In genomic region chr7:128460131-128460864, GRCm38 (mm10) we compare ENCODE assay signal across 8 mouse cellular contexts. TPM values are rescaled to one million over a fixed set of nuclear protein-coding genes. Genes with fewer than 3 reads are reported as not detected.
DNase-seq lines count a peak whose midpoint lies in the region; ATAC-seq lines count a peak whose summit lies in the region.

No protein-coding gene starts in this region.

- peak overlapping the region; percentile 98 for H3K27ac ChIP-seq in intestine, embryonic 15.5 days
- H3K27ac ChIP-seq in limb, embryonic 10.5 days = peak overlapping the region; percentile 97
- peak overlapping the region; percentile 88 for H3K27ac ChIP-seq in midbrain, embryonic 14.5 days (replicated peaks; ENCODE audit: low read depth, low read length)

- H3K27me3 ChIP-seq in intestine, embryonic 15.5 days (replicated peaks) = no peaks in the 10 kb centered on the region
- no peaks in the 10 kb centered on the region for H3K27me3 ChIP-seq in limb, embryonic 10.5 days (ENCODE audit: low read depth, poor library complexity, severe bottlenecking)
- no peaks in the 10 kb centered on the region for H3K27me3 ChIP-seq in midbrain, embryonic 14.5 days (ENCODE audit: control insufficient read depth, insufficient read depth, low read length)
- H3K27me3 ChIP-seq in splenic B cell, adult 2 months (ENCODE audit: control insufficient read depth, insufficient read depth, low read length, poor library complexity, severe bottlenecking) = no peaks in the 10 kb centered on the region

- WGBS in intestine, embryonic 15.5 days = under 1% methylated on average over 36 of the region's 36 CpGs
- under 1% methylated on average over 36 of the region's 36 CpGs for WGBS in limb, embryonic 10.5 days
- under 1% methylated on average over 36 of the region's 36 CpGs for WGBS in midbrain, embryonic 14.5 days

- H3K36me3 ChIP-seq in intestine, embryonic 15.5 days = no peaks in the 10 kb centered on the region
- no peaks in the 10 kb centered on the region for H3K36me3 ChIP-seq in limb, embryonic 10.5 days
- no peaks in the 10 kb centered on the region for H3K36me3 ChIP-seq in midbrain, embryonic 14.5 days (ENCODE audit: control insufficient read depth, insufficient read depth, low read length)
- H3K36me3 ChIP-seq in splenic B cell, adult 2 months (ENCODE audit: control insufficient read depth, insufficient read depth, low read length, poor library complexity, severe bottlenecking) = no peaks in the 10 kb centered on the region

- H3K9me3 ChIP-seq in intestine, embryonic 15.5 days = no peaks in the 10 kb centered on the region
- no peaks in the 10 kb centered on the region for H3K9me3 ChIP-seq in limb, embryonic 10.5 days (replicated peaks)
- no peaks in the 10 kb centered on the region for H3K9me3 ChIP-seq in midbrain, embryonic 14.5 days (ENCODE audit: control insufficient read depth, low read length)

- peak overlapping the region; percentile 67 for H3K4me3 ChIP-seq in intestine, embryonic 15.5 days (replicated peaks)
- H3K4me3 ChIP-seq in limb, embryonic 10.5 days = peak overlapping the region; percentile 84
- H3K4me3 ChIP-seq in midbrain, embryonic 14.5 days (replicated peaks; ENCODE audit: low read depth, low read length) = peak overlapping the region; percentile 89

- ATAC-seq in CD4-positive, CD25-positive, alpha-beta regulatory T cell, adult 4 months = no peak
- ATAC-seq in intestine, embryonic 15.5 days = peak; percentile 1; the same call in 1 of the 2 replicates
- peak; percentile 5; the same call in 1 of the 2 replicates for ATAC-seq in midbrain, embryonic 14.5 days (ENCODE audit: low FRiP score, low TSS enrichment)

- DNase-seq in CD4-positive, CD25-positive, alpha-beta regulatory T cell, adult 2 months (ENCODE audit: low read depth, low spot score) = peak; percentile 59
- DNase-seq in cerebellum, adult 18-20 months = peak; percentile 39 to 47
- DNase-seq in frontal cortex, postnatal 36 days (ENCODE audit: low spot score in 2 of 2) = peak; percentile 27 to 33
- DNase-seq in limb, embryonic 10.5 days (ENCODE audit: low spot score) = no peak
- peak; percentile 54 for DNase-seq in midbrain, embryonic 14.5 days
- peak; percentile 35 for DNase-seq in splenic B cell, adult 2 months (ENCODE audit: low read depth, low spot score)

- H3K4me2 ChIP-seq in intestine, embryonic 15.5 days (replicated peaks) = peak overlapping the region; percentile 86
- peak overlapping the region; percentile 90 for H3K4me2 ChIP-seq in midbrain, embryonic 14.5 days (ENCODE audit: low read length)

- peak overlapping the region; percentile 82 for H3K9ac ChIP-seq in intestine, embryonic 15.5 days
- peak overlapping the region; percentile 83 for H3K9ac ChIP-seq in midbrain, embryonic 14.5 days (replicated peaks; ENCODE audit: low read length)

- peaks cover 10% of the 10 kb centered on the region; the same call in 1 of the 2 replicates for H3K4me1 ChIP-seq in intestine, embryonic 15.5 days (replicated peaks)
- H3K4me1 ChIP-seq in limb, embryonic 10.5 days = peaks cover 15% of the 10 kb centered on the region
- peaks cover 24% of the 10 kb centered on the region; the same call in 1 of the 2 replicates for H3K4me1 ChIP-seq in midbrain, embryonic 14.5 days (ENCODE audit: control insufficient read depth, insufficient read depth, low read length)

RNA-seq across cellular contexts. Expression of gene Tial1, which starts 1.2 kb away (rescaled TPM):
- polyA plus RNA-seq in CD4-positive, CD25-positive, alpha-beta regulatory T cell, adult 4 months (2017; shearing (Covaris generic)) = 10 to 100 TPM; 27.3 to 56.2 TPM
- 19.9 and 24.2 TPM in 2 replicates for polyA plus RNA-seq in intestine, embryonic 15.5 days (2015; fragmentation: Nextera tagmentation; extraction: Ambion mirVana)
- polyA plus RNA-seq in limb, embryonic 10.5 days (2016; fragmentation: Nextera tagmentation; extraction: Ambion mirVana) = 24.2 and 24.9 TPM in 2 replicates
- 44.1 and 44.7 TPM in 2 replicates for polyA plus RNA-seq in midbrain, embryonic 14.5 days (2014; fragmentation: Nextera tagmentation; extraction: Ambion mirVana)

RNA-seq across cellular contexts. Expression of gene Rgs10, which starts 41.7 kb away (rescaled TPM):
- polyA plus RNA-seq in CD4-positive, CD25-positive, alpha-beta regulatory T cell, adult 4 months (2017; shearing (Covaris generic)) = 100 to 1,000 TPM; 541 to 576 TPM
- polyA plus RNA-seq in intestine, embryonic 15.5 days (2015; fragmentation: Nextera tagmentation; extraction: Ambion mirVana) = 26.4 and 30.5 TPM in 2 replicates
- polyA plus RNA-seq in limb, embryonic 10.5 days (2016; fragmentation: Nextera tagmentation; extraction: Ambion mirVana) = 2.7 and 3.5 TPM in 2 replicates
- 43.6 and 57.5 TPM in 2 replicates for polyA plus RNA-seq in midbrain, embryonic 14.5 days (2014; fragmentation: Nextera tagmentation; extraction: Ambion mirVana)
